Mouse (Mus musculus) embryo, embryonic 11 days (tissue): ENCODE measurements around the gene Hapln4.

ENCODE experiments used
- DNase-seq: peaks from one replicate; pipeline ENCODE4 v3.0.0-alpha.2; 2015

Hapln4 gene

GRCm38 (mm10) chr8:70100241-70100640 lies 17.0 kb downstream of the Hapln4 start:
- DNase-seq: no peak

- DNase-seq: peak; percentile 42
Observed at GRCm38 (mm10) chr8:70104506-70104905, 21.2 kb downstream of the Hapln4 start.

GRCm38 (mm10) chr8:70104922-70105321 lies 21.7 kb downstream of the Hapln4 start:
- DNase-seq: no peak

GRCm38 (mm10) chr8:70110451-70110850 lies 27.2 kb downstream of the Hapln4 start:
- DNase-seq: no peak

GRCm38 (mm10) chr8:70111192-70111795 lies 28.0 kb downstream of the Hapln4 start:
- no peak for DNase-seq

- DNase-seq: peak; percentile 47
Observed at GRCm38 (mm10) chr8:70112401-70113016, 29.3 kb downstream of the Hapln4 start.

- no peak for DNase-seq
Observed at GRCm38 (mm10) chr8:70114488-70114887, 31.2 kb downstream of the Hapln4 start.

GRCm38 (mm10) chr8:70114892-70115291 lies 31.6 kb downstream of the Hapln4 start:
- no peak for DNase-seq

GRCm38 (mm10) chr8:70117611-70118010 lies 34.4 kb downstream of the Hapln4 start:
- DNase-seq: peak; percentile 84

GRCm38 (mm10) chr8:70118726-70119700 lies 35.8 kb downstream of the Hapln4 start:
- DNase-seq: peak; percentile 78

- DNase-seq: peak; percentile 91
Observed at GRCm38 (mm10) chr8:70120667-70121066, 37.4 kb downstream of the Hapln4 start, which contains the start of gene Ncan. Gene Ncan, minus strand, starts transcription at chr8:70120873.

- DNase-seq: peak; percentile 16
Observed at GRCm38 (mm10) chr8:70122863-70123262, 39.6 kb downstream of the Hapln4 start.

- no peak for DNase-seq
Observed at GRCm38 (mm10) chr8:70124992-70125391, 41.7 kb downstream of the Hapln4 start.

GRCm38 (mm10) chr8:70128435-70128834 lies 45.2 kb downstream of the Hapln4 start:
- no peak for DNase-seq

GRCm38 (mm10) chr8:70129309-70129952 lies 46.2 kb downstream of the Hapln4 start:
- DNase-seq: no peak

GRCm38 (mm10) chr8:70130066-70130465 lies 46.8 kb downstream of the Hapln4 start:
- no peak for DNase-seq

- peak; percentile 94 for DNase-seq
Observed at GRCm38 (mm10) chr8:70131166-70131883, 48.1 kb downstream of the Hapln4 start, which contains the start of gene Nr2c2ap. Gene Nr2c2ap, plus strand, starts transcription at chr8:70131333.

- DNase-seq: no peak
Observed at GRCm38 (mm10) chr8:70134086-70134485, 50.8 kb downstream of the Hapln4 start.

GRCm38 (mm10) chr8:70134931-70135330 lies 51.7 kb downstream of the Hapln4 start:
- no peak for DNase-seq

- no peak for DNase-seq
Observed at GRCm38 (mm10) chr8:70136591-70136990, 53.3 kb downstream of the Hapln4 start.

GRCm38 (mm10) chr8:70137890-70138289 lies 54.6 kb downstream of the Hapln4 start:
- DNase-seq: no peak
